Mouse (Mus musculus): Measurements from ENCODE around the gene Ormdl3.

- TF ChIP-seq CTCF (IDR thresholded peaks at IDR 0.05) (no peak), EP300 (IDR thresholded peaks at IDR 0.05; ENCODE audit: insufficient read depth, low read depth, low read length) (no peak), POLR2A (IDR thresholded peaks at IDR 0.05; ENCODE audit: insufficient read depth, low read depth, low read length) (no peak)
Observed at GRCm38 (mm10) chr11:98603953-98604352, 16.8 kb upstream of the Ormdl3 start.

All from heart, adult 2 months (tissue).